Mouse (Mus musculus) kidney, embryonic 15.5 days (tissue): Measurements from ENCODE around the gene Spata5. TPM values are rescaled to one million over a fixed set of nuclear protein-coding genes. Genes with fewer than 3 reads are reported as not detected.
"Not testable (repeated sequence)": the region's sequence is repeated elsewhere in the genome, so short reads cannot be mapped to it uniquely, and the experiment has no call there.

Experiments
- ATAC-seq: fragments of 200-750 bp; cut with Nextera tagmentation; replicated peaks from 2 replicates; pipeline ENCODE4 v1.8.0; 2017; ENCODE audit warnings: moderate TSS enrichment; ENCODE audit not compliant: low FRiP score
- H3K27ac ChIP-seq: fragments of 300-500 bp; sonication (generic); 2 replicates; pipeline ENCODE4 v1.5.1; 2015; ENCODE audit warnings: mild to moderate bottlenecking, inconsistent platforms
- H3K27me3 ChIP-seq: fragments of 300-500 bp; sonication (generic); 2 replicates; pipeline ENCODE4 v1.6.1; 2015; ENCODE audit warnings: inconsistent platforms
- H3K36me3 ChIP-seq: fragments of 300-500 bp; sonication (generic); 2 replicates; pipeline ENCODE4 v1.6.1; 2015; ENCODE audit warnings: inconsistent platforms
- H3K4me1 ChIP-seq: fragments of 300-500 bp; sonication (generic); 2 replicates; pipeline ENCODE4 v1.6.1; 2015; ENCODE audit warnings: inconsistent platforms
- H3K4me2 ChIP-seq: fragments of 300-500 bp; sonication (generic); 2 replicates; pipeline ENCODE4 v1.6.1; 2015; ENCODE audit warnings: moderate library complexity, mild to moderate bottlenecking, inconsistent platforms
- H3K4me3 ChIP-seq: fragments of 300-500 bp; sonication (generic); replicated peaks from 2 replicates; pipeline ENCODE4 v1.5.1; 2015; ENCODE audit warnings: mild to moderate bottlenecking, inconsistent platforms
- H3K9ac ChIP-seq: fragments of 300-500 bp; sonication (generic); 2 replicates; pipeline ENCODE4 v1.6.1; 2015; ENCODE audit warnings: mild to moderate bottlenecking, inconsistent platforms
- H3K9me3 ChIP-seq: fragments of 300-500 bp; sonication (generic); replicated peaks from 2 replicates; pipeline ENCODE4 v1.6.1; 2016; ENCODE audit warnings: inconsistent platforms
- WGBS: fragments of 180-500 bp; shearing (Covaris S2); methylation state at CpG from one replicate; pipeline ENCODE4 v1.1.7; 2015; ENCODE audit warnings: mixed read lengths; 5-methylcytosine and 5-hydroxymethylcytosine counted together
- polyA plus RNA-seq: library from polyadenylated mRNA; unstranded; fragments of >200 nt; fragmentation: Nextera tagmentation; extraction: Ambion mirVana; gene quantifications from 2 replicates; pipeline ENCODE4 v1.2.1, GENCODE M21; 2015

The Spata5 gene
- polyA plus RNA-seq, 1 experiment from 2014 or later = 38.7 TPM

DNA sequence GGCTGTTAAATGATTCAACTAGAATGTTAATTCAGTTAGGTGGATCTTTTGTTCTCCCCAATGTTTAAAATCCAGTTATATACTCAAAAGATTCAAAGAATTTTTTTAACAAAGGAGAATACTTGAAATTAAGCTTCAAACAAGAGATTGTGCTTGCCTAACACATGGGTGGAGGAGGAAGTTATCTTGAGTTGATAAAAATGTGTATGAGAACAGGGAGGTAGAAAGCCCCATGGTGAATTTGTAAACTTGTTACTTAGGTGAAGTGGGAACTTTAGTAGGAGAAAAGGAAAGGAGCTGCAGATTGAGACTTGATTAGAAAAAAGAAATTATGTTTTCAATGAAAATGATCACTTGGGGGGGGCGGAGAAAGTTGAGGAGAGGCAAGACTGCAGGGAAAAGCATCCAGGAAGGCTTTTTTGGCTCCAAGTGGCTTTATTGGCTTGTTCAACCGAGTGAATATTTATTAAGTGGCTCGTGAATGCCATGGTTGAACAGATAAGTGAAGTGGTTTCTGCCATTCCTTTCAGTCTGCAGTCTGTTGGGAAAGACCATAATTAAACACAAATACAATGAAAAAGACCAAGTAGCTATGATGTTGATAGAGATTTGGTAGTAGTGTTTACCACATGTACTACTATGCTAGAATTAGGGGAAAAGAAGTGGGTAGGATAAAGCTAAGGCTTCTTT, 100.8 kb downstream of the Spata5 start:
- H3K4me3 ChIP-seq = no peak overlapping the region
- H3K27me3 ChIP-seq = no peaks in the 10 kb centered on the region
- H3K9me3 ChIP-seq = no peaks in the 10 kb centered on the region
- no peak overlapping the region for H3K9ac ChIP-seq
- H3K4me2 ChIP-seq = no peak overlapping the region
- no peaks in the 10 kb centered on the region for H3K4me1 ChIP-seq
- no peak overlapping the region for H3K27ac ChIP-seq
- WGBS = 73% methylated on average over 3 of the region's 3 CpGs
- ATAC-seq = no peak
- no peaks in the 10 kb centered on the region for H3K36me3 ChIP-seq

DNA sequence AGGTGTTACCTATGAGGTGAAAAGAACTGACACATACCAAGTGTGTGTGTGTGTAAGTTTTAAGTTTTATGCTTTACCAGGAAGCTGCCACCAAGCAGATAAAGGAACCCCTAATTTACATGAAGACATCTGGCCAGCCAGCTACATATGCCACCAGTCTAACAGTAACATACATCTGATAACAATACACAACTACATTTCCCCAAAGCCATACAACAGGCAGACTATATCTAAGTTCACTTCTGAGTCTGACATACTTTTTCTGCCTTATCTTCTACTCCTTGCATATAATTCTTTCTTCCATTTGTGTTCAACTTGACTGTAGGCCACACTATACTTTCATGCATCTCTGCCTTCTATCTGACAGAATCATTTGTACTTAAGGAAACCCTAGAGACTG, 112.4 kb downstream of the Spata5 start:
- Histone ChIP-seq H3K4me2 (no peak overlapping the region), H3K4me3 (no peak overlapping the region), H3K9me3 (0 out of 2 replicates have a peak, but pooled peaks cover 4% of the 10 kb centered on the region), H3K36me3 (peaks cover 19% of the 10 kb centered on the region), H3K4me1 (no peaks in the 10 kb centered on the region), H3K27ac (no peak overlapping the region), H3K9ac (no peak overlapping the region), H3K27me3 (no peaks in the 10 kb centered on the region)
- no peak for ATAC-seq

DNA sequence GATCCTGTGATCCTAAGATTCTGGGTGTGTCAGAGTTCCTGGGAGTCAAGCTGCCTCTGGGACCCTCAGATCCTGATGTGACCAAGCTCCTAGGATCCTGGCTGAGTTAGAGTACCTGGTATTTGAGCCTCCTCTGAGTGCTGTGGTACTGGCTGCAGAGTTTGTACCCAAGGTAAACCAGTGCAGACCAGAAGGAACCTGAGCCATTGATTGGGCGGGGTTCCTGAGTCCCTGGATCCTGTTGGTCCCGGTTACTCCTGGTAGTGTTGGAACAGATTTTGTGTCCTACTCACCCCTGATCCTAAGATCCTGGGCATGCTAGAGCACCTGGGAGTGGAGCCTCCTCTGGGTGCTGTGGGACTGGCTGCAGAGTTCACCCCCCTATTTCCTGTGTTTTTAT, 121.0 kb downstream of the Spata5 start:
- ATAC-seq, H3K4me1 ChIP-seq, H3K27me3 ChIP-seq, H3K4me3 ChIP-seq, H3K4me2 ChIP-seq, H3K27ac ChIP-seq, H3K9ac ChIP-seq: not testable (repeated sequence)
- Histone ChIP-seq H3K9me3 (peaks cover 17% of the 10 kb centered on the region), H3K36me3 (peaks cover 16% of the 10 kb centered on the region)
- WGBS = 94% methylated on average over 2 of the region's 2 CpGs

DNA sequence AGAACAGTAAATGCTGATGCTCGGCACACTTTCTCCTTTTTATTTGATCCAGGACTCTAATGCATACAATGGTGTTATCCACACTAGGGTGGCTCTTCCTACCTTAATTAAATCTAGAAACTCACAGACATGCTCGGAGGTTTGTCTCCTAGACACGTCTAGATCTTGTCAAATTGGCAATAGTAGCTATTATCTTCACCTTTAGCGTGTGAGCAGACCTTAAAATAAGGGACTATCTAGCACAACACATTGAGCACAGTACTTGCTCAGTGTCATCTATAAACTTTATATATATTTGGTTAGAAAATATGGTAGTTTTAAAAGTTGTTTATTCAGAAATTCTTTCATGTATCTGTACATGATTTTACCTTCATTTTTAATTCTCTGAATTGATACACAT, 126.7 kb downstream of the Spata5 start:
- H3K4me3 ChIP-seq = no peak overlapping the region
- no peaks in the 10 kb centered on the region for H3K27me3 ChIP-seq
- H3K9me3 ChIP-seq = no peaks in the 10 kb centered on the region
- no peak overlapping the region for H3K4me2 ChIP-seq
- whole genome bisulfite sequencing = 92% methylated on average over 4 of the region's 4 CpGs
- no peaks in the 10 kb centered on the region for H3K36me3 ChIP-seq
- no peaks in the 10 kb centered on the region for H3K4me1 ChIP-seq
- no peak overlapping the region for H3K27ac ChIP-seq
- no peak for ATAC-seq
- H3K9ac ChIP-seq = no peak overlapping the region

DNA sequence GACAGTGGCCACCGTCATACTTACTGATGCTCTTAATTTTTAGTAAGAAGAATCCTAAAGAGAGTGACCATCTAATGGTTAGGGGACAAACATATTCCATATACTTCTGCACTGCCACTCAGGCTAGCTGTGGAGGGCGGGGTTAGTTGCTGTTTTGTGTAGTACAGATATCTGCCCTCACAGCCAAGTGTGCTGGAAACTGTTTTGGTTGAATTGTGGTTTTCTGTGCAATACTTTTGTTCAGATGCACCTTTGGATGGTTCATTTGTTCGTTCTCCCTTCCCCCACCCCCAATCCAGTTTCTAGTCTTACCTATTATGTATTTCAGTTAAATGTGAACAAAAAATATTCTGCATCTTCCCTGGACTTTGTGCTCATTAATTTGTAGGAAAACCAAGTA, 130.5 kb downstream of the Spata5 start:
- no peak for ATAC-seq
- Histone ChIP-seq H3K9me3 (no peaks in the 10 kb centered on the region), H3K4me3 (no peak overlapping the region), H3K9ac (no peak overlapping the region), H3K36me3 (no peaks in the 10 kb centered on the region), H3K4me2 (no peak overlapping the region), H3K27ac (no peak overlapping the region), H3K4me1 (no peaks in the 10 kb centered on the region), H3K27me3 (no peaks in the 10 kb centered on the region)
- WGBS = 90% methylated on average over 3 of the region's 3 CpGs

DNA sequence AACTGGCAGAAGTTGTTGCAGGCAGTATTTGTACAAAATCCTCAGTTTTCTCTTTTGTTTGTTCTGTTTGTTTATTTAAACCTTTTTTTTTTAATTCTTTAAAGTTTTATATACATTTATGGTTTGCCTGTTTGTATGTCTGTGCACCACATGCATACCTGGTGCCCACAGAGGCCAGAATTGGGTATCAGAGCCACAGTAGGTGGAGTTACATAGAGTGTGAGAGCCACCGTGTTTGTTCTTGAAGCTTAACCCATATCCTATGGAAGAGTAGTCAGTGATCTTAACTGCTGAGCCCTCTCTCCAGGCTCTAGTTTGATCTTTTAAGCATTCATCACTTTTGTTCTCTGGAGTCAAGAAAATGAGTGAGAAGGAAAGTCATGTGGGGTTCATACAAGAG, 130.9 kb downstream of the Spata5 start:
- WGBS = 63% methylated on average over 1 of the region's 1 CpGs
- Histone ChIP-seq H3K4me1 (peaks cover 2% of the 10 kb centered on the region; the same call in 1 of the 2 replicates), H3K9ac (no peak overlapping the region)

DNA sequence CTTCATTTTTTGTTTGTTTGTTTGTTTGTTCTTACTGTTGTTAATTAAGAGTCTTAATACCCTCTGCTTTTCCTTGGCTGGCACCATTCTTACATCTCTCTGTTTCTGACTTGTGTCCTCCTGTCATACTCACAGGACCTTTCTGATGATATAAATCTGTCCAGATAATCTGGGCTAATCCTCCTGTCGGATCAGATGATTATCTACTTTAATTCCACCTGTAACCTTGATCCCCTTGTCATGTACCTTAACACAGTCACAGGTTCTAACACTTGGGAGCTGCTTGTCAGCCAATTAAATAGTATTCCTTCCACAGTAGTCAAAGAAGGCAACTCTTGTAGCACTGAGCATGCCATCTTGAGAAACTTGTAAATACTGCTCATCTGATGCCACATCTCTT, 131.8 kb downstream of the Spata5 start:
- 76% methylated on average over 1 of the region's 1 CpGs for WGBS
- Histone ChIP-seq H3K4me3 (no peak overlapping the region), H3K36me3 (no peaks in the 10 kb centered on the region), H3K9ac (no peak overlapping the region), H3K27ac (no peak overlapping the region), H3K27me3 (no peaks in the 10 kb centered on the region), H3K4me2 (no peak overlapping the region), H3K9me3 (no peaks in the 10 kb centered on the region), H3K4me1 (peaks cover 11% of the 10 kb centered on the region)
- no peak for ATAC-seq

More for the DNA sequence above, 130.9 kb downstream of the Spata5 start:
- Histone ChIP-seq H3K27ac (no peak overlapping the region), H3K4me2 (no peak overlapping the region), H3K36me3 (no peaks in the 10 kb centered on the region), H3K9me3 (no peaks in the 10 kb centered on the region), H3K4me3 (no peak overlapping the region), H3K27me3 (no peaks in the 10 kb centered on the region)
- no peak for ATAC-seq

DNA sequence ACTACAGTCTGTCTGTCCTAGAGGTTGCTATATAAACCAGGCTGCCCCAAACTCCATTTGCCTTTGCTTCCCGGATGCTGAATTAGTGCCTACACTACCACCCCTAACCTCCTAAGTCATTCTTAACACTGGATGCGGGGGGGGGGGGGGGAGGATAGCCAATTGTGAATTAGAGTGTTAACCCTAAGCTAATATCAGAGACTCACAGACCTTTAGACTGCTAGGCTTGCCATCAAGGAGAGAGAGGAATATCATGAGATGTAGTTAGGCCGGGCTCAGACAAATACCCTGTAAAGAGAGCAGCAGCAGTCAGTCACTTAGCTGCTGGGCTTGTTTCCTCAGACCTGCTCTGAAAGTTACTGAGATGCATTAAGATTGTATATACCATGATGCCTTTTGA, 132.5 kb downstream of the Spata5 start:
- Histone ChIP-seq H3K4me3 (no peak overlapping the region), H3K36me3 (no peaks in the 10 kb centered on the region), H3K4me2 (no peak overlapping the region), H3K27me3 (no peaks in the 10 kb centered on the region), H3K27ac (no peak overlapping the region), H3K9me3 (no peaks in the 10 kb centered on the region), H3K4me1 (peaks cover 17% of the 10 kb centered on the region), H3K9ac (no peak overlapping the region)
- 78% methylated on average over 3 of the region's 3 CpGs for WGBS
- ATAC-seq = no peak

DNA sequence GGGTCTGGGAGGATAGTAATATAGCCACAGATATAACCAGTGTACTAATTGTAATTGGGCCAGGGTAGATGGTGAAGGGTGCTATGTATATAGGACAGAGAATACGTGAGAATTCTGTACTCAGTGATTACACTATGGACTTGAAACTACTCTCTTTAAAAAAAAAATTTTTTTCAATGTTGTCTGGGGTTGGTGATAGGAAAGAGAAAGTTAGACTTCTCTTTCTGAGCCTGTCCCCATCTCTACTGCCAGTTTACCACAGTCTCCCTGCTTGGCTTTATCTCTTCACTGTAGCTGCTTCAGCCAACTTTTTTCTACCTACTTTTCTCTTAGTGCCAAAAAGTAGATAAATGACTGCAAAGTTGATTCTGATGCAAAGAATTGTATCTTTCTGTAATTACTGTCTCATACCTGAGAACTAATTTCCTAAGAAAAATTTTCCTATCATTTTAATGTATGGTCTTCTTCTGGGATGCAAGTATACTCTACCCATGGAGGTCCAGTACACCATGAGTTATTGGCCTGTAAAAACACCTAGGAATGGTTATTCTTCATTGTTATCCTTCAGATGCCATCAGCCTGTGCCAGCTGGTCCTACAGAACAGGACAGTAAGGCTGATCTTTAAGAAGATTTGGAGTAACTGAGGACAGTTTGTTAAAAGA, 133.8 kb downstream of the Spata5 start:
- 100% methylated on average over 1 of the region's 1 CpGs for WGBS
- no peak for ATAC-seq

DNA sequence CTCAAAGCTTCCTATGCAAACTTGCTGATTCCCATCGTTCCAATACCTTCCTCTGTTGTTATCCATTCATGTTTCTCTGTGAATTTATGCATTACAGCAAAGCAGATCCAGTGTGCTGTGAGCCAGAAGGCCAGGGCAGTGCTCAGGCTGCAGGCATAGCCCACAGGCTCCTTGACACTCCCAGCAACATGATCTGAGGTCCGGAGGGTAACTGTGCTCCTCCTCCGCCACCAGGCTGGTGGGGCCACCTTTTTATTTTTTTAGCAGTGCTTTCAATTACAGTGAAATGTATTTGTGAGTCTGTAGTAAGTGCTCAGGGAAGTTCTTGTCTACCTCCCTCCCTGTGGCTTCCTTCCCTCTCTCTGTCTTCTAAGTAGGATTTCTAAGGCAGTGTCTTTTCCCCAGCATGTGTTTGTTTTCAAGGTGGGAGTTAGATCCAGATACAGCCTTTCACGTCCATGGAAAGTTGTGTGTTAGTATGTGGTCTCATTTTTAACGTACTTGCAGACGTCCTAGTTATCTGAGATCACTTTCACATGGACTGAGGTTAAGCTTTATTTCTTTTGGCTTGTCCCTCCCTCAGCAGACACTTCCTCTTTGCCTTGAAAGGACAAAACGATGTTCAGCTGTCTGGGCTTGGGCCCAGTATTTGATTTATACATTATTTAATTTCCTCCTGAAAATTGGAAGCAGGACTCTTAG, 136.9 kb downstream of the Spata5 start:
- peak; percentile 78 for ATAC-seq
- Histone ChIP-seq H3K27me3 (no peaks in the 10 kb centered on the region), H3K9me3 (no peaks in the 10 kb centered on the region), H3K36me3 (no peaks in the 10 kb centered on the region), H3K27ac (peak overlapping the region; percentile 94), H3K4me2 (peak overlapping the region; percentile 17), H3K9ac (no peak overlapping the region), H3K4me3 (no peak overlapping the region), H3K4me1 (peaks cover 24% of the 10 kb centered on the region)
- 11% methylated on average over 7 of the region's 7 CpGs for whole genome bisulfite sequencing

More for the DNA sequence above, 133.8 kb downstream of the Spata5 start:
- no peak overlapping the region for H3K4me3 ChIP-seq
- no peak overlapping the region for H3K27ac ChIP-seq
- no peak overlapping the region for H3K4me2 ChIP-seq
- H3K9me3 ChIP-seq = no peaks in the 10 kb centered on the region
- H3K36me3 ChIP-seq = no peaks in the 10 kb centered on the region
- H3K4me1 ChIP-seq = peaks cover 24% of the 10 kb centered on the region
- no peaks in the 10 kb centered on the region for H3K27me3 ChIP-seq
- H3K9ac ChIP-seq = no peak overlapping the region

DNA sequence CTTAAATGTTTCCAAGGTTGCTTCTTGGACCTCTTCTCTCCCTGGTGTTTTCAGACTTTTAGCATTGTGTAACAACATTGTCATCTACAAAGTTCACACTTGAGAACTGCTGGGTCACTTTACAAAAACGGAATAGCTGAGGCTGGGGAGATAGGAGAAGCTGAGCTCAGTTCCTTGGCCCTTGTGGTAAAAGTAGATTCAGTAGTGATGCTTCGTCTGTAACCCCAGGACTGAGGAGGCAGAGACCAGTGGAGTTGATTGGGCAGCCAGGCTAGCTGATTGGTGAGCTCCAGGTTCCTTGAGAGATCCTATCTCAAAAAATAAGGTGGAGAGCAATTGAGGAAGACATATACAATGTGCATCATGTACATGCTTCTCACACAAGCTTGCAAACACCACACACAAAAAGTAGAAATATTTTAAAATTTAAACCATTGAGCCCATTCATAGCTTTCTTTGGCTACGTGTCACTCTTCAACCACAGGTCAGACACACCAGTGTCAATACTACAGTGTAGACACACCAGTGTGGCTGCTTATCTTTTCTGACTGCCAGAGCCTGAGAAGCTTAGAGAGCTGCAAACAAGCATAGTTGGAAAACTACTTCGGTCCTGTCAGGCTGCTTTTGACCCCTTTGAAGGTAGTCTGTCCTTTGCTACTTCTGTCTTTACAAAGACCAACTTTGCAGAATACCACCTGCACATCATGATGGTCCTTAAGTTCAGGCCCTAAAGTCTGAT, 138.2 kb downstream of the Spata5 start:
- H3K4me2 ChIP-seq = no peak overlapping the region
- H3K4me3 ChIP-seq = no peak overlapping the region
- H3K27ac ChIP-seq = peak overlapping the region; percentile 94
- ATAC-seq = no peak
- H3K27me3 ChIP-seq = no peaks in the 10 kb centered on the region
- 76% methylated on average over 4 of the region's 4 CpGs for whole genome bisulfite sequencing
- no peaks in the 10 kb centered on the region for H3K36me3 ChIP-seq
- H3K9ac ChIP-seq = no peak overlapping the region
- H3K4me1 ChIP-seq = peaks cover 24% of the 10 kb centered on the region
- H3K9me3 ChIP-seq = no peaks in the 10 kb centered on the region

DNA sequence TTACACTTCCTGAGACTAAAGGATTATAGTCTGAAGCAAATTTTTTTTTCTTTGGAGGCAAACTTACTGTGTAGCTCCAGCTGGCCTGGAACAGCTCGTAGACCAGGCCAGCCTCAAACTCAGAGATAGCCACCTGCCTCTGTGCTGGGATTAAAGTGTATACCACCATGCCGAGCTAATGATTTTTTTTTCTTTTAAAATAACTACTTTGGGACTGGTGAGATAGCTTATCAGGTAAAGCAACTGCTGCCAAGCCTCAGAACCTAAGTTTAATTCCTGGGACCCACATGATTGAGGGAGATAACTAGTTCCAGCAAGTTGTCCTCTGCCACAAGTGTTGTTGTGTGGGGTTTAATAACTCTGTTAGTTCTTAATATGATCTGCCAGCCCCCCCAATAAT, 139.6 kb downstream of the Spata5 start:
- ATAC-seq = no peak
- Histone ChIP-seq H3K27me3 (no peaks in the 10 kb centered on the region), H3K36me3 (no peaks in the 10 kb centered on the region), H3K9ac (no peak overlapping the region), H3K9me3 (no peaks in the 10 kb centered on the region), H3K4me3 (no peak overlapping the region), H3K27ac (no peak overlapping the region), H3K4me1 (peaks cover 24% of the 10 kb centered on the region), H3K4me2 (no peak overlapping the region)
- 84% methylated on average over 2 of the region's 2 CpGs for WGBS
